Mouse (Mus musculus): ENCODE measurements around the gene Bcdin3d. TPM values are rescaled to one million over a fixed set of nuclear protein-coding genes. Genes with fewer than 3 reads are reported as not detected.
A peak's percentile ranks its signal among the peaks of the same experiment; 100 is the strongest.

Gene Bcdin3d
- polyA plus RNA-seq, 1 experiment from 2014 or later: 12.5 TPM

DNA sequence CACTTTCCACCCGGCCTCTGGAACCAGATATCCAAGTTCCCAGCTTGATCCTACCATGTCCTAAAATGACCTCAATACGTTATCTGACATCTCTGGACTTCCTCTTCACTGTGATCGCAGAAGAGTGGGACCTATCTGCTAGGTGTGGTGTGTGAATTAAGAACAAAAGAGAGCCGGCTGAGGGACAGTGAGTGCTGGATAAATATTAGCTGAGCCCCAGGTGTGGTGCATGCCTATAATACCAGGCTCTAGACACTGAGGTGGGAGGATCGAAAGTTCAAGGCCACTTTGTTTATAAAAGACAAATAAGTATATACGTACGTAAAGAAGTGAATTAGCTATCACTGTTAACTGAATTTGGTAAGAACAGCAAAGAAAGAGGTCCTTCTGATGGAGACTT, 35.3 kb upstream of the Bcdin3d start:
- Histone ChIP-seq H3K9ac (ENCODE audit: low read length) (no peak overlapping the region), H3K4me1 (ENCODE audit: control insufficient read depth in 2 of 2, insufficient read depth in 2 of 2, low read length in 2 of 2) (peaks cover 9 to 12% of the 10 kb centered on the region in 2 experiments; a peak in 3 of 4 replicates), H3K27ac (replicated peaks in 1 of 2; ENCODE audit: control insufficient read depth in 1 of 2, insufficient read depth in 1 of 2, low read depth in 2 of 2, low read length in 2 of 2) (no peak overlapping the region), H3K36me3 (ENCODE audit: control insufficient read depth, insufficient read depth, low read length) (no peaks in the 10 kb centered on the region), H3K9me3 (ENCODE audit: control insufficient read depth, low read length) (no peaks in the 10 kb centered on the region), H3K27me3 (ENCODE audit: control insufficient read depth, insufficient read depth, low read length) (peaks cover 27% of the 10 kb centered on the region), H3K4me2 (ENCODE audit: low read length) (no peak overlapping the region), H3K4me3 (ENCODE audit: control insufficient read depth in 1 of 2, insufficient read depth in 1 of 2, low read depth in 1 of 2, low read length in 2 of 2) (no peak overlapping the region)
- WGBS: 77% methylated on average over 7 of the region's 7 CpGs
- no peak for ATAC-seq (ENCODE audit: insufficient number of reproducible peaks, insufficient read depth, low FRiP score, low read depth)

DNA sequence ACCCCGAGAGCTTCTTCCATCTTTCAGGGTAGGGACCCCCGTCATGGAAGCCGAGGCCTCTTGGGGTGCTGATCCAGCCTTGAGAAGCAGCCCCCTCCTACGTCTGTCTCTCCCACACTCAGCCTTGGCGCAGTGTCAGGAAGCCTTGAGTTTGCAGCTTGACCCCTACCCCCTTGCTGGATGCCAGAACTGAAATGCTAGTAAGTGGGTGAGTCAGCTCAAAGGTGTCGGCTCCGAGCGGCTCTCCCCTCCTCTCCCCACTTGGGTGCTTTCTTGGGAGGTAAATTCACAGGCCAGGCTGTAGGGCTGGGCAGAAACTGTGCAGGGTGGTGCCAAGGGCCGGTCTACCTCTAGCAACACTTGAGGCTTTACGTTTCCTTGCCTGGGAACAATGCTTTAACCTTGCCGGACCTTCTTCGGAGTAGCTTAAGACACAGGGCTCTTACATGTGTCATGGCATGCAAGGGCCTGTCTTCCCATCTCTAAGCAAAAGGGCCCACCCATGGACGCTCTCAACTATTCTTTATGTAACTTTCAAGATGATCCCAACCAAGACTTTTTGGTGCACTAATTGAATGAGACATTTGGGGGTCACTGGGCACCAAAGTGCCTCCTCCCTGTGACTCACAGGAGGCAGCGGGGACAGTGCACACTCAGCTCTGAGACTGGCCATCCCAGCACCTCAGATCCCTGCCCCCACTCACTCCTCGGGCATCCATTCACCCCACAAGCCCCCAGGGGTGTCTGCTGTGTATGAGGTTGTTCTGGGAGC, 31.0 kb upstream of the Bcdin3d start:
- no peak overlapping the region for H3K4me2 ChIP-seq (ENCODE audit: low read length)
- no peak overlapping the region for H3K4me3 ChIP-seq (ENCODE audit: control insufficient read depth in 1 of 2, insufficient read depth in 1 of 2, low read depth in 1 of 2, low read length in 2 of 2)
- no peak overlapping the region; a peak in 1 of 4 replicates for H3K27ac ChIP-seq (replicated peaks in 1 of 2; ENCODE audit: control insufficient read depth in 1 of 2, insufficient read depth in 1 of 2, low read depth in 2 of 2, low read length in 2 of 2)
- H3K9ac ChIP-seq (ENCODE audit: low read length): no peak overlapping the region
- H3K4me1 ChIP-seq (ENCODE audit: control insufficient read depth in 2 of 2, insufficient read depth in 2 of 2, low read length in 2 of 2): peaks cover 12 to 15% of the 10 kb centered on the region in 2 experiments; a peak in 3 of 4 replicates
- no peak for ATAC-seq (ENCODE audit: insufficient number of reproducible peaks, insufficient read depth, low FRiP score, low read depth)
- 59% methylated on average over 15 of the region's 15 CpGs for WGBS
- H3K9me3 ChIP-seq (ENCODE audit: control insufficient read depth, low read length): no peaks in the 10 kb centered on the region
- no peaks in the 10 kb centered on the region for H3K36me3 ChIP-seq (ENCODE audit: control insufficient read depth, insufficient read depth, low read length)
- H3K27me3 ChIP-seq (ENCODE audit: control insufficient read depth, insufficient read depth, low read length): peaks cover 32% of the 10 kb centered on the region

DNA sequence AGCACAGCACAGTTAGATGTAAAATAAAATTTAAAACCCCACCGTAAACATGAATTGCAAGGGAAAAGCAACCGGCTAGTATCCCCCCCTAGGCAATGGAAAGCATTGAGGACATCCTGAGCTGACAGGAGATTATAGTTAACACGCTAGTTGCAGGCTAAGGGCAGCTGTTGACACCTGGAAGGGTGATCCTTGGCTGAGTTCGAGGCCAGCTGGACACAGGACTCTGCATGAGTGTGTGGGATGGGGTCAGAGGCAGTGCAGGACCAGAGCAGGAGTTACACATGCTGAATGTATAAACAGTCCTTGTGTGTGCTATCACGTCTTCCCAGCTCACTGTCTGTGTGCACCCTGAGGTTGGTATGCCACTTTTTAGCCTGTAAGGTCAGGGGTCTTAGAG, 28.7 kb upstream of the Bcdin3d start:
- no peaks in the 10 kb centered on the region for H3K36me3 ChIP-seq (ENCODE audit: control insufficient read depth, insufficient read depth, low read length)
- no peak overlapping the region for H3K9ac ChIP-seq (ENCODE audit: low read length)
- 62% methylated on average over 5 of the region's 5 CpGs for WGBS
- no peak overlapping the region for H3K4me3 ChIP-seq (ENCODE audit: control insufficient read depth in 1 of 2, insufficient read depth in 1 of 2, low read depth in 1 of 2, low read length in 2 of 2)
- H3K27me3 ChIP-seq (ENCODE audit: control insufficient read depth, insufficient read depth, low read length): peaks cover 28% of the 10 kb centered on the region
- peaks cover 34 to 38% of the 10 kb centered on the region in 2 experiments for H3K4me1 ChIP-seq (ENCODE audit: control insufficient read depth in 2 of 2, insufficient read depth in 2 of 2, low read length in 2 of 2)
- no peak overlapping the region for H3K4me2 ChIP-seq (ENCODE audit: low read length)
- no peak overlapping the region for H3K27ac ChIP-seq (replicated peaks in 1 of 2; ENCODE audit: control insufficient read depth in 1 of 2, insufficient read depth in 1 of 2, low read depth in 2 of 2, low read length in 2 of 2)
- no peaks in the 10 kb centered on the region for H3K9me3 ChIP-seq (ENCODE audit: control insufficient read depth, low read length)
- ATAC-seq (ENCODE audit: insufficient number of reproducible peaks, insufficient read depth, low FRiP score, low read depth): no peak

DNA sequence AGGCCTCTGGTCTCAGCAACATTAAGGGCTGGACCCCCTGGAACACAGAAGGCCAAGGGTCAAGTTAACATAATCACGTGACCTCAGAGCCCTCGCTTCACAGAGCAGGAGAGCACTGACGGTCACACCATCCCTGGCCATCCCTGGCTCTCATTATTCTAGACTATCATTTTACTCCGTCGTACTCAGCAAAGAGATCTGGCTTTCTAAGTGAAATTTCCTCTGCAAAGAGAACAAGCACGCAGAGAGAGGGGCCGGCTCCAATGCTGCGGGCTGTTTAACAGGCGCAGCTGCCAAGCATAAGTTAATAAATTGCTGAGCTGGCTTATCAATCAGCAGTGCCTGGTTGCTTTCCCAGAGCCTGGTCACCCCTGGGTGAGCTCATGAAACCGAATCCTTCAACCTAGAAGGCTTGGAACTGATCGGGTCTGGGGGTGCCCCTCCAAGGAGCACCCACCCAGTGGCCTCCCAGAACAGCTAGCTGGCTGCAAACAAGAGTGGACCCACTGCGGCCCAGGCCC, 27.8 kb upstream of the Bcdin3d start:
- no peak overlapping the region for H3K9ac ChIP-seq (ENCODE audit: low read length)
- H3K9me3 ChIP-seq (ENCODE audit: control insufficient read depth, low read length): no peaks in the 10 kb centered on the region
- no peak overlapping the region for H3K27ac ChIP-seq (replicated peaks in 1 of 2; ENCODE audit: control insufficient read depth in 1 of 2, insufficient read depth in 1 of 2, low read depth in 2 of 2, low read length in 2 of 2)
- 76% methylated on average over 12 of the region's 12 CpGs for WGBS
- H3K4me1 ChIP-seq (ENCODE audit: control insufficient read depth in 2 of 2, insufficient read depth in 2 of 2, low read length in 2 of 2): peaks cover 42 to 46% of the 10 kb centered on the region in 2 experiments
- no peak overlapping the region for H3K4me3 ChIP-seq (ENCODE audit: control insufficient read depth in 1 of 2, insufficient read depth in 1 of 2, low read depth in 1 of 2, low read length in 2 of 2)
- H3K27me3 ChIP-seq (ENCODE audit: control insufficient read depth, insufficient read depth, low read length): peaks cover 26% of the 10 kb centered on the region
- no peak for ATAC-seq (ENCODE audit: insufficient number of reproducible peaks, insufficient read depth, low FRiP score, low read depth)
- H3K36me3 ChIP-seq (ENCODE audit: control insufficient read depth, insufficient read depth, low read length): no peaks in the 10 kb centered on the region
- no peak overlapping the region for H3K4me2 ChIP-seq (ENCODE audit: low read length)

DNA sequence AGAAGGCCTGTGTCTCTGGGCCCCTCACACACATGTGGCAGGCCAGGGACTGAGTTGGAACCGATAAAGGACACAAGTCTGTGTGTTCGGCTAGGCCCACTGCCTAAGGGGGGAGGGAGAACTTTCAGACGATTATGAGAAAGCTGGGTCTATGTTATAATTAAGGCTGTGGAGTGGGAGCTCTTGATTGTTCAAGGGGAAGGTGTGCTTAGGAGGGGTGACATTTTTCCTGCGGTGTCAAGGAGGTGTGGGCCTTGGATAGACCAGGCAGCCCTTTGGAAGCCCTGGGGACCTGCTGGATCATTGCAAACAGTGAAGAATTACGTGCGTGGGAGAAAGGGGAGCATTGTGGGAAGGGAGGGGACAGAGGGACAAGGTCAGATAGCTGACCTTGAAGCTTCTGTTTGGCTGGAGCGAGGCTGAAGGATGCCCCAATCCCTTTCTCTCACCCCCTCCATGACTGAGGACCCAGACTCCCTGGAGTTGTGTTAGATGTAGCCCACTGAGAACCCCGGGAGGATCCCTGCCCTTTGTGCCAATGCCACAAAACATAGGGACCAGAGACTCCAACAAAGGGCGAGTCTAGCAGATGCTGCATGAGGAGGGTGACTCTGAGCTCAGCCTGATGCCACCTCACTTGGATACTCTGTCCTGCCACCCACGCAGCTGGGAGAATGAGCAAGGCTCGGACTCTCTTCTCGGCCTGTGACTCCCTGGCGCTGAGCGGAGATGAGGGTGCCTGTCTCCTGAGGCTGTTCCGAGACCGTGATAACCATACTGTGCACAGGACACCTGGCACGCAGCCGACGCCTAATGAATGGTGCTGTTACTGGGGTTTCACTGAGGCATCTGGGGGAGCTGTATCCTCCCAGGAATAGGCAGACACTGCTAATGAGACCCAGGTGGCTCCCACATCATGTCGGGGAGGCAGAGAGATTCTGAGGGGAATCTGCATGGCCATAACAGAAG, 27.0 kb upstream of the Bcdin3d start:
- H3K4me2 ChIP-seq (ENCODE audit: low read length): no peak overlapping the region
- peaks cover 44 to 48% of the 10 kb centered on the region in 2 experiments for H3K4me1 ChIP-seq (ENCODE audit: control insufficient read depth in 2 of 2, insufficient read depth in 2 of 2, low read length in 2 of 2)
- peaks cover 26% of the 10 kb centered on the region for H3K27me3 ChIP-seq (ENCODE audit: control insufficient read depth, insufficient read depth, low read length)
- no peak overlapping the region for H3K9ac ChIP-seq (ENCODE audit: low read length)
- no peak for ATAC-seq (ENCODE audit: insufficient number of reproducible peaks, insufficient read depth, low FRiP score, low read depth)
- WGBS: 77% methylated on average over 20 of the region's 20 CpGs
- H3K36me3 ChIP-seq (ENCODE audit: control insufficient read depth, insufficient read depth, low read length): no peaks in the 10 kb centered on the region
- H3K27ac ChIP-seq (replicated peaks in 1 of 2; ENCODE audit: control insufficient read depth in 1 of 2, insufficient read depth in 1 of 2, low read depth in 2 of 2, low read length in 2 of 2): no peak overlapping the region
- no peak overlapping the region for H3K4me3 ChIP-seq (ENCODE audit: control insufficient read depth in 1 of 2, insufficient read depth in 1 of 2, low read depth in 1 of 2, low read length in 2 of 2)
- no peaks in the 10 kb centered on the region for H3K9me3 ChIP-seq (ENCODE audit: control insufficient read depth, low read length)

DNA sequence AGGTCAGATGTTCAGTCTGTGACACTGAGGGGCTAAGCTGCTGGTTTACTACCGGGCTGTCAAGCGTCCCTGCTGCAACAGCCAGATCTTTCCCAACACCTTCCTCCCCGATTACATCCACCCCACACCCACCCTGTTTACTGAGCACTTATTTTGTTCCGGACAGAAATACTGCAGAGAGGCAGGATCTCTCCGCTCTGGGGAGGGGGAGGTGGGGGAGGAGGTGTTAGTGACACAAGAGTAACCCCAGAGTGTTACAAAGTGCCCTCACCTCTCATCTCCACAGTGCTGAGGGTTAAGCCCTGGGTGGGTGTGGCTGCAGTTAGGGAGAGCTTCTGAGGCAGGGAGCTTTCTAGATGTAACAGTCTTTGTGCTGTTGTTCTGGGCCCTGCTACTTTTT, 25.8 kb upstream of the Bcdin3d start:
- no peak for ATAC-seq (ENCODE audit: insufficient number of reproducible peaks, insufficient read depth, low FRiP score, low read depth)
- Histone ChIP-seq H3K27ac (replicated peaks in 1 of 2; ENCODE audit: control insufficient read depth in 1 of 2, insufficient read depth in 1 of 2, low read depth in 2 of 2, low read length in 2 of 2) (no peak overlapping the region), H3K4me1 (ENCODE audit: control insufficient read depth in 2 of 2, insufficient read depth in 2 of 2, low read length in 2 of 2) (peaks cover 36 to 42% of the 10 kb centered on the region in 2 experiments), H3K27me3 (ENCODE audit: control insufficient read depth, insufficient read depth, low read length) (peaks cover 18% of the 10 kb centered on the region), H3K36me3 (ENCODE audit: control insufficient read depth, insufficient read depth, low read length) (no peaks in the 10 kb centered on the region), H3K9me3 (ENCODE audit: control insufficient read depth, low read length) (no peaks in the 10 kb centered on the region), H3K9ac (ENCODE audit: low read length) (no peak overlapping the region), H3K4me2 (ENCODE audit: low read length) (peak overlapping the region; percentile 17; the same call in 1 of the 2 replicates), H3K4me3 (ENCODE audit: control insufficient read depth in 1 of 2, insufficient read depth in 1 of 2, low read depth in 1 of 2, low read length in 2 of 2) (no peak overlapping the region)
- WGBS: 12% methylated on average over 5 of the region's 5 CpGs

DNA sequence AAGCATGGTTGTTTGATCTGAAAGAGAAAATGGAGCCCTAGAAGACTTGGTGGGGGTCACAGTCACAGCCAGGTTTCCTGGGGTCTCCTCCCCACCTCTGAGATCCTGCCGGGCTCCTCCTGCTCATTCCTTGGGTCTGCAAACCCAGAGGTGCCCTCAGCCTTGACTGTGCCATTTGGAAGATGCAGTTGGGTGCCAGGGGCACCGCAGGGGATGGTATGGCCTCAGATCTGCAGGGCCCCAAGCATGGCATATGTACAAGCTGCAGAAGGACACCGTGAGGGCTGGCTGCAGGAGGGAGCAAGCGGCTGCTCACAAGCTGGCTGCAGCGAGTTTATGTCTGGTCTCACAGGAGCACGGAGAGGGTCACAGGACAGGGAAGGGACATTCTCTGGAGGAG, 25.2 kb upstream of the Bcdin3d start:
- Histone ChIP-seq H3K9me3 (ENCODE audit: control insufficient read depth, low read length) (no peaks in the 10 kb centered on the region), H3K27me3 (ENCODE audit: control insufficient read depth, insufficient read depth, low read length) (peaks cover 16% of the 10 kb centered on the region), H3K4me3 (ENCODE audit: control insufficient read depth in 1 of 2, insufficient read depth in 1 of 2, low read depth in 1 of 2, low read length in 2 of 2) (no peak overlapping the region), H3K9ac (ENCODE audit: low read length) (no peak overlapping the region), H3K4me2 (ENCODE audit: low read length) (peak overlapping the region; percentile 17; the same call in 1 of the 2 replicates), H3K4me1 (ENCODE audit: control insufficient read depth in 2 of 2, insufficient read depth in 2 of 2, low read length in 2 of 2) (peaks cover 32 to 40% of the 10 kb centered on the region in 2 experiments), H3K36me3 (ENCODE audit: control insufficient read depth, insufficient read depth, low read length) (no peaks in the 10 kb centered on the region), H3K27ac (replicated peaks in 1 of 2; ENCODE audit: control insufficient read depth in 1 of 2, insufficient read depth in 1 of 2, low read depth in 2 of 2, low read length in 2 of 2) (no peak overlapping the region)
- ATAC-seq (ENCODE audit: insufficient number of reproducible peaks, insufficient read depth, low FRiP score, low read depth): no peak
- WGBS: 26% methylated on average over 6 of the region's 6 CpGs

Data from heart, embryonic 14.5 days (tissue).